Mouse (Mus musculus) lung, embryonic 15.5 days (tissue): ENCODE measurements around the gene Pwwp2b. TPM values are rescaled to one million over a fixed set of nuclear protein-coding genes. Genes with fewer than 3 reads are reported as not detected.

Experiments used
- ATAC-seq: fragments of 200-750 bp; cut with Nextera tagmentation; 2 replicates; pipeline ENCODE4 v1.8.0; 2017; ENCODE audit warnings: moderate number of reproducible peaks, borderline replicate concordance; ENCODE audit not compliant: low FRiP score, low TSS enrichment; ENCODE audit errors: extremely low read depth
- H3K27ac ChIP-seq: fragments of 300-500 bp; sonication (generic); 2 replicates; pipeline ENCODE4 v1.5.1; 2015; ENCODE audit warnings: moderate library complexity, mild to moderate bottlenecking, inconsistent platforms
- H3K27me3 ChIP-seq: fragments of 300-500 bp; sonication (generic); 2 replicates; pipeline ENCODE4 v1.6.1; 2015; ENCODE audit warnings: inconsistent platforms
- H3K36me3 ChIP-seq: fragments of 300-500 bp; sonication (generic); 2 replicates; pipeline ENCODE4 v1.6.1; 2015; ENCODE audit warnings: inconsistent platforms
- H3K4me1 ChIP-seq: fragments of 300-500 bp; sonication (generic); 2 replicates; pipeline ENCODE4 v1.6.1; 2015; ENCODE audit warnings: inconsistent platforms
- H3K4me2 ChIP-seq: fragments of 300-500 bp; sonication (generic); 2 replicates; pipeline ENCODE4 v1.6.1; 2015; ENCODE audit warnings: inconsistent platforms, mild to moderate bottlenecking, moderate library complexity
- H3K4me3 ChIP-seq: fragments of 300-500 bp; sonication (generic); 2 replicates; pipeline ENCODE4 v1.5.1; 2015; ENCODE audit warnings: mild to moderate bottlenecking, inconsistent platforms
- H3K9ac ChIP-seq: fragments of 300-500 bp; sonication (generic); 2 replicates; pipeline ENCODE4 v1.6.1; 2015; ENCODE audit warnings: inconsistent platforms
- H3K9me3 ChIP-seq: fragments of 300-500 bp; sonication (generic); 2 replicates; pipeline ENCODE4 v1.6.1; 2016; ENCODE audit warnings: inconsistent platforms
- WGBS: fragments of 180-500 bp; shearing (Covaris S2); methylation state at CpG from one replicate; pipeline ENCODE4 v1.1.7; 2015; 5-methylcytosine and 5-hydroxymethylcytosine counted together
- polyA plus RNA-seq: library from polyadenylated mRNA; unstranded; fragments of >200 nt; fragmentation: Nextera tagmentation; extraction: Ambion mirVana; gene quantifications from 2 replicates; pipeline ENCODE4 v1.2.1, GENCODE M21; 2015

Gene Pwwp2b
- polyA plus RNA-seq, 1 experiment from 2014 or later, result 15.4 TPM

GRCm38 (mm10) chr7:139249406-139250210, 1.3 kb downstream of the Pwwp2b start:
- WGBS, result 25% methylated on average over 7 of the region's 7 CpGs
- Histone ChIP-seq H3K9me3 (no peaks in the 10 kb centered on the region), H3K4me2 (peak overlapping the region; percentile 89), H3K27me3 (no peaks in the 10 kb centered on the region), H3K36me3 (no peaks in the 10 kb centered on the region), H3K27ac (peak overlapping the region; percentile 94), H3K4me1 (peaks cover 75% of the 10 kb centered on the region), H3K9ac (peak overlapping the region; percentile 84), H3K4me3 (peak overlapping the region; percentile 70)
- ATAC-seq, result no peak

DNA sequence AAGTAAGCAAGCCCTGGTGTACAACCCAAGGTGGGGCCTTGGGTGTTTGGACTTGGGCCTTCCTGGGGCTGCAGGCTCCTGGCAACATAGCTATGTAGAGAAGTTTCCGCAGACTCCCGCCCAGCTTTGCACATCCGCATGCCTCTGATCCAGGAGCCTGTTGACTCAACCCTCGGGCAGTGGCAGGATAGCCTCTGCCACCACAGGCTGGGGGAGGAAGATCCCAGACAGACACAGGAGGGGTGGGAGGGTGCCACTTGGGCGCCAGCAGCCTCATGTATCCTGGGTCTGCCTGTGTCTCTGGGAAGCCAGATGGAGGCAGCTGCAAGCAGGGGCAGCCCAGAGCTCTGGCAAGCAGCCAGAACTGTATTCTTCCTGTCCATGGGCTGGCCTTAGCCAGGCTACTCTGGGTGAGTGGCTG, 3.6 kb downstream of the Pwwp2b start:
- Histone ChIP-seq H3K27me3 (no peaks in the 10 kb centered on the region), H3K4me1 (peaks cover 70% of the 10 kb centered on the region), H3K27ac (peak overlapping the region; percentile 94), H3K4me3 (no peak overlapping the region), H3K9ac (peak overlapping the region; percentile 14), H3K36me3 (peaks cover 20% of the 10 kb centered on the region), H3K4me2 (peak overlapping the region; percentile 18; the same call in 1 of the 2 replicates), H3K9me3 (no peaks in the 10 kb centered on the region)
- no peak; the same call in 1 of the 2 replicates for ATAC-seq
- WGBS, result 22% methylated on average over 5 of the region's 5 CpGs

- WGBS, result 74% methylated on average over 7 of the region's 7 CpGs
- no peak for ATAC-seq
- no peak overlapping the region for H3K9ac ChIP-seq
- no peak overlapping the region for H3K4me2 ChIP-seq
- H3K4me1 ChIP-seq, result peaks cover 68% of the 10 kb centered on the region
- no peaks in the 10 kb centered on the region for H3K27me3 ChIP-seq
- peaks cover 20% of the 10 kb centered on the region for H3K36me3 ChIP-seq
- no peak overlapping the region for H3K4me3 ChIP-seq
- no peaks in the 10 kb centered on the region for H3K9me3 ChIP-seq
- peak overlapping the region; percentile 94 for H3K27ac ChIP-seq
Measured at GRCm38 (mm10) chr7:139252566-139252965, 4.3 kb downstream of the Pwwp2b start.

- Histone ChIP-seq H3K4me2 (peak overlapping the region; percentile 12; the same call in 1 of the 2 replicates), H3K27me3 (no peaks in the 10 kb centered on the region), H3K9me3 (no peaks in the 10 kb centered on the region), H3K4me3 (no peak overlapping the region), H3K27ac (peak overlapping the region; percentile 94), H3K36me3 (peaks cover 20% of the 10 kb centered on the region), H3K4me1 (peaks cover 69% of the 10 kb centered on the region), H3K9ac (peak overlapping the region; percentile 20; the same call in 1 of the 2 replicates)
- no peak for ATAC-seq
- WGBS, result 43% methylated on average over 9 of the region's 9 CpGs
Measured at GRCm38 (mm10) chr7:139252986-139253385, 4.7 kb downstream of the Pwwp2b start.

- ATAC-seq, result no peak
- Histone ChIP-seq H3K4me1 (peaks cover 69% of the 10 kb centered on the region), H3K27ac (peak overlapping the region; percentile 94), H3K27me3 (no peaks in the 10 kb centered on the region), H3K36me3 (peaks cover 20% of the 10 kb centered on the region), H3K4me2 (peak overlapping the region; percentile 12; the same call in 1 of the 2 replicates), H3K9me3 (no peaks in the 10 kb centered on the region), H3K9ac (no peak overlapping the region), H3K4me3 (no peak overlapping the region)
- 29% methylated on average over 3 of the region's 3 CpGs for WGBS
Measured at GRCm38 (mm10) chr7:139253462-139253861, 5.2 kb downstream of the Pwwp2b start.

- Histone ChIP-seq H3K9me3 (no peaks in the 10 kb centered on the region), H3K4me2 (no peak overlapping the region), H3K9ac (no peak overlapping the region), H3K4me3 (no peak overlapping the region), H3K27ac (no peak overlapping the region), H3K4me1 (peaks cover 71% of the 10 kb centered on the region), H3K27me3 (no peaks in the 10 kb centered on the region), H3K36me3 (peaks cover 20% of the 10 kb centered on the region)
- 71% methylated on average over 5 of the region's 5 CpGs for WGBS
- ATAC-seq, result no peak
Measured at GRCm38 (mm10) chr7:139254626-139255025, 6.3 kb downstream of the Pwwp2b start.

GRCm38 (mm10) chr7:139257752-139258542, 9.7 kb downstream of the Pwwp2b start:
- H3K4me2 ChIP-seq, result no peak overlapping the region
- H3K27me3 ChIP-seq, result no peaks in the 10 kb centered on the region
- H3K27ac ChIP-seq, result peak overlapping the region; percentile 94
- WGBS, result 53% methylated on average over 10 of the region's 10 CpGs
- H3K4me1 ChIP-seq, result peaks cover 47% of the 10 kb centered on the region
- peak; percentile 85 for ATAC-seq
- H3K4me3 ChIP-seq, result no peak overlapping the region
- H3K9ac ChIP-seq, result no peak overlapping the region
- H3K9me3 ChIP-seq, result no peaks in the 10 kb centered on the region
- peaks cover 28% of the 10 kb centered on the region for H3K36me3 ChIP-seq

- Histone ChIP-seq H3K9ac (no peak overlapping the region), H3K27me3 (no peaks in the 10 kb centered on the region), H3K27ac (peak overlapping the region; percentile 78), H3K36me3 (peaks cover 16% of the 10 kb centered on the region), H3K9me3 (no peaks in the 10 kb centered on the region), H3K4me2 (no peak overlapping the region), H3K4me1 (peaks cover 55% of the 10 kb centered on the region), H3K4me3 (no peak overlapping the region)
- WGBS, result 44% methylated on average over 4 of the region's 4 CpGs
- ATAC-seq, result peak; percentile 32; the same call in 1 of the 2 replicates
Measured at GRCm38 (mm10) chr7:139264337-139264736, 16.1 kb downstream of the Pwwp2b start.

- Histone ChIP-seq H3K9me3 (no peaks in the 10 kb centered on the region), H3K36me3 (peaks cover 13% of the 10 kb centered on the region), H3K4me2 (no peak overlapping the region), H3K9ac (no peak overlapping the region), H3K27me3 (no peaks in the 10 kb centered on the region), H3K4me3 (no peak overlapping the region), H3K4me1 (peaks cover 48% of the 10 kb centered on the region), H3K27ac (no peak overlapping the region)
- no peak for ATAC-seq
- WGBS, result 53% methylated on average over 6 of the region's 6 CpGs
Measured at GRCm38 (mm10) chr7:139265634-139266033, 17.4 kb downstream of the Pwwp2b start.

DNA sequence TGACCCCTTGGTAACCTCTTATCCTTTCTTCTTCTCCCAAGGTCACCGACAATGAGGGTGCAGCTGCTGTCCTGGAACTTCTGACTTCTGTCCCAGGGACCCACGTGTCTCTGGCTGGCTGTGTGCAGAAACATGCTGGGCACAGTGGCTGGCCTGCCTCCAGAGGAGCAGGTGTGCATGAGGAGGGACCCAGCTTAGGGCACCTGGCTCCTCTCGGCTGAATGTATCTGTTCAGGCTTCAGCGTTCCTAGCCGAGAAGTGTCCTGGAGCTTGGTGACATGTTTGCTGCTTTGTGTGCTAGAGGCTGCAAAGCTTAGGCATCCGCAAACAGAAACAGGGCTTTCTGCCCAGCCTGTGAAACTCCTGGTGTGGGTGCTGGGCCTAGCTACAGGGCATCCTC, 18.1 kb downstream of the Pwwp2b start:
- H3K4me2 ChIP-seq, result no peak overlapping the region
- no peak overlapping the region for H3K4me3 ChIP-seq
- H3K27ac ChIP-seq, result peak overlapping the region; percentile 61
- peaks cover 49% of the 10 kb centered on the region for H3K4me1 ChIP-seq
- WGBS, result 68% methylated on average over 6 of the region's 6 CpGs
- H3K9me3 ChIP-seq, result no peaks in the 10 kb centered on the region
- no peak overlapping the region for H3K9ac ChIP-seq
- H3K36me3 ChIP-seq, result peaks cover 8% of the 10 kb centered on the region
- H3K27me3 ChIP-seq, result no peaks in the 10 kb centered on the region
- ATAC-seq, result no peak

GRCm38 (mm10) chr7:139266886-139267870, 18.9 kb downstream of the Pwwp2b start:
- no peak overlapping the region for H3K9ac ChIP-seq
- peak overlapping the region; percentile 61 for H3K27ac ChIP-seq
- no peak overlapping the region for H3K4me2 ChIP-seq
- H3K9me3 ChIP-seq, result no peaks in the 10 kb centered on the region
- no peaks in the 10 kb centered on the region for H3K27me3 ChIP-seq
- H3K4me3 ChIP-seq, result no peak overlapping the region
- H3K4me1 ChIP-seq, result peaks cover 56% of the 10 kb centered on the region
- ATAC-seq, result peak; percentile 33; the same call in 1 of the 2 replicates
- whole genome bisulfite sequencing, result 53% methylated on average over 8 of the region's 8 CpGs
- H3K36me3 ChIP-seq, result peaks cover 8% of the 10 kb centered on the region
